Comparison of ENCODE assay signal across 17 mouse cellular contexts in the genomic region with DNA sequence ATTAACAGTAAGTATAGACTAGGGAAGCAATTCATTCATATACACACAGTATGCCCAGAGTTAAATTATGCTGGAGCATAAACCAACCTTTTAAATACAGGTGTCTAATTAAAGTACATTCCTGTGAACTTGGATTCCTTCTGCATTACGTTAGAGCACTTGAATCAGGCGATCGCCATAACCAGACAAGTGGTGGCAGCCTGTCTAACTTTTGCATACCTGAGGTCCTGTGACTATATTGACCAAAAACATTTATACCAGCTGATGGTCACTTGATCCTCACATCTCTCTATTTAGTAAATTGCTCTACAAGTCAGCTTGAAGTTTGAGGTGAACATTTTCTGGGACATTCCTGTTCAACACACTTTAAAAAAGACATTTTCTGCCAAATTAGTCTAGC.
"Had no signal": no experiment of that assay in that cellular context is flagged by ENCODE, and none has a peak within 500 bp of the region (broad histone marks: within the 10 kb centered on the region; RNA-seq: fewer than 3 reads in every experiment).

No protein-coding gene starts in this region.

- H3K4me1 ChIP-seq: midbrain, embryonic 10.5 days; midbrain, embryonic 12.5 days; neural tube, embryonic 13.5 days; neural tube, embryonic 15.5 days had no signal

- ATAC-seq: midbrain, embryonic 16.5 days had no signal

- H3K9ac ChIP-seq: liver, embryonic 14.5 days; midbrain, embryonic 12.5 days; neural tube, embryonic 13.5 days; neural tube, embryonic 15.5 days had no signal

- H3K27me3 ChIP-seq: midbrain, embryonic 12.5 days; neural tube, embryonic 13.5 days; neural tube, embryonic 15.5 days had no signal

- H3K27ac ChIP-seq: liver, embryonic 14.5 days; midbrain, embryonic 10.5 days; midbrain, embryonic 12.5 days; neural tube, embryonic 13.5 days; neural tube, embryonic 15.5 days had no signal

- H3K9me3 ChIP-seq: midbrain, embryonic 10.5 days; midbrain, embryonic 12.5 days; neural tube, embryonic 13.5 days; neural tube, embryonic 15.5 days had no signal

- H3K36me3 ChIP-seq: midbrain, embryonic 10.5 days; midbrain, embryonic 12.5 days; neural tube, embryonic 13.5 days; neural tube, embryonic 15.5 days had no signal

- DNase-seq: lung, adult 2 months; midbrain, embryonic 14.5 days; retina, postnatal 1 day; right cerebral cortex, adult 18-20 months; right cerebral cortex, postnatal 25 days; right cerebral cortex, postnatal 4 days; spleen, adult 18-20 months; thymus, adult 18-20 months; thymus, postnatal 14 days; thymus, postnatal 36 days had no signal

- H3K4me2 ChIP-seq: midbrain, embryonic 12.5 days; neural tube, embryonic 13.5 days; neural tube, embryonic 15.5 days had no signal

- H3K4me3 ChIP-seq: midbrain, embryonic 10.5 days; midbrain, embryonic 12.5 days; myocyte; neural tube, embryonic 13.5 days; neural tube, embryonic 15.5 days had no signal
